Mouse (Mus musculus) hematopoietic multipotent progenitor cell, adult 10-12 weeks (in vitro differentiated cells): ENCODE data around the gene Gm5460. TPM values are rescaled to one million over a fixed set of nuclear protein-coding genes. Genes with fewer than 3 reads are reported as not detected.

Source experiments
- polyA plus RNA-seq: library from polyadenylated mRNA; stranded (reverse); fragments of >175 nt; gene quantifications from 2 replicates; pipeline ENCODE4 v1.2.3, GENCODE M21; 2012; ENCODE audit warnings: low replicate concordance

Gene Gm5460
- not detected in 2 replicates for polyA plus RNA-seq

DNA sequence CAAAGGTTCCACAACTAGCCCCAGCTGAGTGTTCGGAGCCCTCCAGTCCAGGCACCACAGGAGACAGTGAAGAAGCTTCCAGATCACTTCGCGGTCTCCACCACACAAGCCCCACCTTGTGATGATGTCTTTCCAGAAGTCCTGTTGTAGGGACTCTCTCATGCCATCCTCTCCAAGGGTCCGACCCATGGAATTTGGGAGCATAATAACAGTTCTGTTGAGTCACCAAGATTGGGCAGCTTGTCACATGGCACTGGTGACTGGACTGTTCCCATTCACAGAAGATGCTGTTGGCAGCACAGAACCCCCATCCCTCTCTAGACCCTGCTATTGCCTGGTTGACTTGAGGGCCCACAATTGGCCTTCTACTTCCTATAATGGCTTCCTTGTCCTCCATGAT lies at the start of gene Gm5460:
Gene Gm5460, plus strand, starts transcription at position 378 of the 400 bp plus-strand sequence.

GRCm38 (mm10) chr14:33978604-33979059 lies 37.9 kb upstream of the Gm5460 start, which contains the start of gene Zfp488:
Gene Zfp488, minus strand, starts transcription at chr14:33978764.

GRCm38 (mm10) chr14:34015063-34015462 lies 1.5 kb upstream of the Gm5460 start, which contains the start of gene Gm30083:
Gene Gm30083, minus strand, starts transcription at chr14:34015182.

DNA sequence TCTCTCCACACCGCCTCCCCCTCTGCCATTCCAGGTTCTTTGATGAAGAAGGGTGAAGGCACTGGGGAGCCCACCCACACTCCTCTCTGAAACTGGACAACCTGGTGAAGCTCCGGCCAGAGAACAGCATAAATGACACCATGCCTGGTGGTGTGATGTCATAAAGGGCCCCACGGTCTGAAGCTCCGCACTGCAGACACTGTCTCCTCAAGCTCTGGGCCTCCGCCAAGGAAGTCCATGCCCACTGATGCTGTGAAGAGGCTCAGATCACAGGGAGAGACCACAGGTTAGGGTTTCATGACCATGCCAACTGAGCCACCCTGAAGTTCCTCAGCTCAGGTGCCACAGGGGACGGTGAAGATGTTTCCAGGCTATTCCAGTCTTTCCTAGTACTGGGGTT lies 36.0 kb downstream of the Gm5460 start, which contains the start of gene Antxrl:
Gene Antxrl, plus strand, starts transcription at position 192 of the 400 bp plus-strand sequence.

GRCm38 (mm10) chr14:34085731-34086130 lies 69.2 kb downstream of the Gm5460 start, which contains the start of gene Anxa8:
Gene Anxa8, plus strand, starts transcription at chr14:34085981.

Other genes starting within 250 kb of the Gm5460 start
- 0.02 TPM in 1 of 2 replicates, not detected in the other for gene Gdf10, start 93.2 kb upstream of the Gm5460 start, polyA plus RNA-seq
- not detected in 2 replicates for gene Gdf2, start 75.7 kb upstream of the Gm5460 start, polyA plus RNA-seq
- 0.02 TPM in 1 of 2 replicates, not detected in the other for gene Rbp3, start 62.8 kb upstream of the Gm5460 start, polyA plus RNA-seq
- gene Zfp488, start 38.0 kb upstream of the Gm5460 start, polyA plus RNA-seq = not detected in 2 replicates
- not detected in 2 replicates for gene Gm30083, start 1.6 kb upstream of the Gm5460 start, polyA plus RNA-seq
- not detected in 2 replicates for gene Antxrl, start 35.9 kb downstream of the Gm5460 start, polyA plus RNA-seq
- 0.19 TPM in 1 of 2 replicates, not detected in the other for gene Anxa8, start 69.2 kb downstream of the Gm5460 start, polyA plus RNA-seq
- not detected in 2 replicates for gene A630023A22Rik, start 86.0 kb downstream of the Gm5460 start, polyA plus RNA-seq
- gene Npy4r, start 135.7 kb downstream of the Gm5460 start, polyA plus RNA-seq = not detected in 2 replicates
- 0.01 and 0.25 TPM in 2 replicates for gene Gprin2, start 184.9 kb downstream of the Gm5460 start, polyA plus RNA-seq
- 0.24 TPM in 1 of 2 replicates, not detected in the other for gene Syt15, start 202.8 kb downstream of the Gm5460 start, polyA plus RNA-seq